Mouse (Mus musculus) kidney, postnatal 4 days (tissue): ENCODE results near the gene F5.

Experiments used
- DNase-seq, 2 experiments: peaks; one replicate each; pipeline ENCODE4 v3.0.0; 2021; ENCODE audit warnings: mixed read lengths in 2 of 2

F5 gene

DNA sequence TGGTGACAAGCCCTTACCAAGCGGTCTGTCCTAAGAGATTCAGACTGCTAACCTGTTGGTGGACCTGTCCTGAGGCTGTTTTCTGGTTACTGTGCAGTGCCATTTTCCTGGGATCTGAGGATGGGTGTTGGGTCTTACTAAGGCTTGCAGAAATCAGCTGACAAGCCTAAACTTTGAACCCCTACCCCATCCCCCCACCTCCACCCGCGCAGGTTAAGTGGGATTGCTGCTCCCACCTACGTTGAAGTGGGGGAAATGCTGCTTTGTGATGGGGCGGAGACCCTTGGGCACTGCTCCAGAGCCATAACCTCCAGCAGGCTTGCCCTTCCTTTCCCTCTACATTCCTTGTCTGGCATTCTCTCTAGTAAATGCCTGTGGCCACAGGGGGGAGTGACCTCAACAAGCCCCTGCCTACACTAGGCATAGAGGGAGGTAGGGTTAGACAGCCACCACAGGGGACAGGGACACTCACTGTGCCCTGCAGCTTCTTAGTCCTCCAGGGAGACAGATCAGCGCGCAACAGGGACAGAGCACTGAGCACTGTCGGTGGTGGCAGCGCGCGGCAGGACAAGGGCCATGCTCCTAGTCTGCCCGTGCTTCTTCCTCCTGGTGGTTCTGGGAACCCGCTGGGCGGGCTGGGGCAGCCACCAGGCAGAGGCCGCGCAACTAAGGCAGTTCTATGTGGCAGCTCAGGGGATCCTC lies at the start of gene F5:
Gene F5, plus strand, starts transcription at position 452 of the 702 bp plus-strand sequence.
- DNase-seq, result peak; percentile 22 to 28

DNA sequence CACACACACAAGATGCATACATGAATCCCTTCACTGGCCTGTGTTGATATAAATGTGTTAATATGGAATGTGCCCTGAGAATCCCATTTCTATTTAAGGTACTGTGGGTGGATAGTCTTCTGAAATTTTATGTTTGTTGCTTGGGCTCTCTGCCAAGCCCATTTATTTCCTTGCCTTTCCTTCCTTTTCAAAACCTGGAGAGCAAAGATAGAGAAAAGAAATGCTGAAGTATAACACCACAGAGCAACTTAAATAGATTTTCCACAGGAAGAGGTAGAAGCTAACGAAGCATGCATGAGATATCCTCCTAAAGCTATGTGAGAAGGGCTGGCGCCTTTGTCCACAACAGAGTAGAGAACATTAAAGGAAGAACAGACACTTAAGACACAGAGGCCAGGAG lies 41.9 kb upstream of the F5 start:
- DNase-seq, result no peak

DNA sequence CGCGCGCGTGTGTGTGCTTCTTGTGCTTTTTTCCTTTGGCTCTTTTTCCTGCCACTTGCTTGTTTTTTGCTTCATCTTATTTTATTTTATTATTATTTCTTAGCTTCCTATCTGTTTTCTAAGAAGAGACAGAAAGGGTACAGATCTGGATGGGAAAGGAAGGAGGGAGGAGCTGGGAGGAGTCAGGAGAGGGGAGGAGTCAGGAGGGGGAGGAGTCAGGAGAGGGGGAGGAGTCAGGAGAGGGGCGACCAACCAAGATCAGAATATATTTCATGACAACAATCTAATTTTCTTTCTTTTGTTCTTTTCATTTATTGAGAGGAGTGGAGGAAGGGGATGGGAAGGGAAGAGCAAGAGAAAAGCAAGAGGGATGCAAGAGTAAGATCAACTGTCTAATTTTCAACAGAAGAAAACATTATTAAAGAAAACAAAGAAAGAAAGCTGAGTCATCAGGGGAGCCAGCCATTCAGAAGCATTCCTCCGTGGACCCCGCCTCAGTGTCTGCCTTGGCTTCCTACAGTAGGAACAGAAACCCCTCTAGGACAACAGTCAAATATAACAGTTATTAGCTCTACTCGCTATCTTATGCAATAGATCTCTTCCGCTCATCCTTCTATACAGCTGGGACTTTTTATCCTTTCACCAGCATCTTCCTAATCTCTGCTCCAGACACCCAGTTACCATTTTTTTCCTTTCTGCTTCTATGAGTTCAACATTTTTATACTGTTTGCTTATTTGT lies 40.9 kb upstream of the F5 start:
- no peak for DNase-seq

DNA sequence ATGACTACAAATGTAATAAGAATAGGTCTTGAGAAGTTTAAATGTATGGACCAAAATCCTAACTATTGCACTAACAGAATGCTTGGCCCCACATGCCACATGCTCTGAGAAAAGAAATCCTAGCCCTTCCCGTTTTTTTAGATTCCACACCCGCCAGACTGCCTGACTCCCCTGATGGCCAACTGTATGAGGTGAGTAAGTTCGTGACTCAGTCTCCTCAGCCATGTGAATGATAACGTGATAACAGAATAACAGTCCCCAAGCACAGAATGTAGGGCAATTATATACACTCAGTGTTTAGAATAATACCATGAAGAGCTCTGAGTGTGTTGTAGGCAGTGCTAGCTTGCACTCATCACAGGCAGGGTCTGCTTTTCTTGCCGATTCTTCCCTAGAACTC lies 37.4 kb upstream of the F5 start:
- no peak for DNase-seq

DNA sequence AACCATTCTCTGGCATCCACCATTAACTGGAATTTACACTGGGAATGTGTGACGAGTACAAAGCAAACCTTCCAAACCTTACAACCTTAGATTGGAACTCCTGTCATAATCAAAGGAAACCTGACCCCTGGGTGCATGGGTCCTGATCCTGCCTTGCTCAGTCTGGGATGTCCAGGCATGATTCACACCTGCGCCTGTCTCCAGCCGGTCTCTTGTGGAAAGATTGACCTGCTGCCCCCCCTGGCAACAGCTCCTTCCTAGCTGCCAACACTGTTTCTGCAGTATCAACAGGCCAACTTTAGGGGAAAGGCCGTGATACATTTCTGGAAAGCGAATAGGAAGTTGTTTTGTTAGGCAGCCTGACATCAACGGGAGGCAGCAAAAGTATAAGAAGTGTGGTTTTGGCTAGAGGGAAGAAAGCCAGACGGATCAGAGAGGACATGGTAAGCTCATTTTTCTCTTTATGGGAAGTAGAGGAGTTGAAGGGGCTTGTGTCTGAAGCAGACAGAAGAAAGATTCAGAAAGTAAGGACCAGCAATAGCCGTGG lies 36.6 kb upstream of the F5 start, which contains the start of gene Selp:
Gene Selp, plus strand, starts transcription at position 318 of the 547 bp plus-strand sequence.
- peak; percentile 46 to 49 for DNase-seq

DNA sequence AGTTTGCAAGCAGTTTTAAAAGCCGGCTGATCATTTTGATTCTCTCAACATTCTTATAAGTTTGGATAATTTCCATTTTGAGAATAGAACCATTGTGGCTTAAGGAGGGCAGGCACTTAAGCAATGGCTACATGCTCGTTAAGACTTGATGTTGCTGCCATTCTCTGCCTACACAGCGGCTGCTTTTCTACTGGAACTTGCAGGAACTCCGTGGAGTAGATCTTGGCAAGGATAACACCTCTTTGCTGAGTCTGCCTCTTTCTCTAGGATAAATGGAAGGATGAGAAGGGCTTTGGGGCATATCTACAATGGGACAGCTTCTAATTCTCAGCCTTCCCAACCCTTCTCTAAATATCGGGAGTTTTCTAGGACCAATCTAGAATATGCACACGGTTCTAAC lies 36.0 kb upstream of the F5 start:
- no peak for DNase-seq

DNA sequence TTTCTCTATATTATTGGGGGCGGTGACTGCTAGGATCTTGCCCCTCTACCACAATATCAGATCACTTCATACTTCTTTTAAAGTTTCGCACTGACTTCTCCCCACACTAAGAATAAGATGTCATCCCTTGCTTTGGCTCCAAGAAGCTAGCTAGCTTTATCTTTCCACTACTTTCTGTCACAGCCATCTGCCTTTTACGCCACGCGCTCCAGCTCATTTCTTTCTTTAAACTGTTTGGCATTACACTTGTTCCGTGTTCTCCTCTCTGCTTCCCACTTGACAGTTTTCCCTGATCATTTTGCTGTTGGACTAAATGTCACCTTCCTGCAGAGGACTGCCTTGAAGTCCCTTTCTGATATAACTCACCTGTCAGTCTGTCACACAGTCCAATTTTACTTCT lies 33.8 kb upstream of the F5 start:
- DNase-seq, result no peak

DNA sequence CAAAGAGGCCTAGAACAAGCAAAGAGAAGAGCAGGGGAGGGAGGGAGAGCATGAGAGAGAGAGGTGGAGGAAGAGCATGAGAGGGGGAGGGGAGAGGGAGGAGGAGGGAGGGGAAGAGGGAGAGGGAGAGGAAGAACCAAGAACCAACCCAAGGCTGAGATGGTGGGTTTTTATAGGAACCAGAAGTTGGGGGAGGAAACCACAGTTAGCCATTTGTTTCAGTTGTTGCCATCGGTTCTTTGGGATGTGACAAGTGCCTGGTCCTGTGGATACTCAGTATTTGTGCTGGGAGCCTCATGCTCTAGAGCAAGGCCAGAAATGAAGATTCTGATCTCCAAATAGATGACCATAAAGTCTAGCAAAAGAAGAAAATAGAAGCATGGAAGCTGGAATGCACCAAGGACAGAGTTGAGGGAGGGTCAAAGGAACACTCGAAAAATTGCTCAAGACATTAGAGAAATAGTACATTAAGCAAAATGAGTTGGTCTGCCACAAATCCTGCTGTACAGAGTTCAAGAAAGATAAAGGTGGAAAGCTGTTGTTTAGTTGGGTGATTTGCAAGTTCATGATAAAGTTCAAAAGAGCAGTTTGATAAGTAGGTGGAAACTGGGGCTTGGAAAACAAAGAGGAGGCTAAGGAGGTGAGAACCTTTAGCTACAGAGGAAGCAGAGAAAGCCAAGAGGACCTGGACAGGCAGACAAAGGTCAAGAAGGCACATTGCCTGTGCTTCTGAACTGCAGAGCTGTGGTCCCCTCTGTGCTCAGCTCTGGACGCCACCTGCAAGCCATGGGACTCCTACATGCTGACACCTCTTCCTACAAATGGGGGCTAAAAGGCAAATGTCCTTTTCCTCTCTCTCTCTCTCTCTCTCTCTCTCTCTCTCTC lies 31.5 kb upstream of the F5 start:
- DNase-seq, result no peak

DNA sequence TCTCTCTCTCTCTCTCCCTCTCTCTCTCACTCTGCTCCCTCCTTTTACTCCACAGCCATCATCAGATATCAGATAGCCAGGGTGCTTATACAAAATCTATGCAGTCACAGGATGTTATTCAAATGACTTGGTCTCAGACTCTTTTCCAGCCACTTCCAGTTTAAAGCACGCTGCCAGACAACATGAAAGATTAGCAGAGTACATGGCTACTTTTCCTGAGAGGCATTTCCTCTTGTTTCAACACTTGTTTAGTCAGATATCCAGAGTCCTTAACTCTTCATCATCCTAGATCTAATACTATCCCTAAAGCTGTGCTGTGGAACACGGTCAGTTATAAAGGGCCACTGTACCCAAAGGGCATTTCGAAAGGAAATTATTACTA lies 30.9 kb upstream of the F5 start:
- DNase-seq, result no peak

DNA sequence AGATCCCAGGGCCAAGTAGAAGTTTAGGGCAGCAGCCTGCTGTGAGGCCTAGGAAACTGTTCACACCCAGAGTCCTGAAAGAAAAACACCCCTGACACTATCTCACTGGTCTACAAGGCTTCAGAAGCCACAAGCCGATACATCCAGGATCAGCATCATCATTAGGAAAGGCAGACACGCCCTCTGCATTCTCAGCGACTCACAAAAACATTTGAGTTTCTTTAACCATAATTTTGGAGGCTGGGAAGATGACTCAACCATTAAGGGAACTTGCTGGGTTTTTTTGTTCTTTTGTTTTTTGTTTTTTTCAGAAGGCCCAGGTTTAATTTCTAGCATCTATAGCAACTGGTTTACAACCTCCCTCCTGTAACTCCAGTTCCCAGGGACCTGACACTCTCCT lies 27.8 kb upstream of the F5 start:
- DNase-seq, result no peak

DNA sequence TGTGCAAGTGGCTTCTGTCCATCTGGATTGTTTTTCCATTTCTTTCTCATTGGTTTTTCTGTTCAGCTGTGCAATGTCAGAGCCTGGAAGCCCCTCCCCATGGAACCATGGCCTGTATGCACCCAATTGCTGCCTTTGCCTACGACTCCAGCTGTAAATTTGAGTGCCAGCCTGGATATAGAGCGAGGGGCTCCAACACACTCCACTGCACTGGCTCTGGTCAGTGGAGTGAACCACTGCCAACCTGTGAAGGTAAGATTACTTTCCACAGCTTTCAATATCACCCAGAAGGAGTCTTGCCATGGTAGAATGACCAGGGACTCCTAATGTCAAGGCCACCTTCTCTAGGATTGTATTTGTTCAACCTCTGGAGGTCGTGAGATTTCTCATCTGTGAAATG lies 21.6 kb upstream of the F5 start:
- DNase-seq, result no peak

DNA sequence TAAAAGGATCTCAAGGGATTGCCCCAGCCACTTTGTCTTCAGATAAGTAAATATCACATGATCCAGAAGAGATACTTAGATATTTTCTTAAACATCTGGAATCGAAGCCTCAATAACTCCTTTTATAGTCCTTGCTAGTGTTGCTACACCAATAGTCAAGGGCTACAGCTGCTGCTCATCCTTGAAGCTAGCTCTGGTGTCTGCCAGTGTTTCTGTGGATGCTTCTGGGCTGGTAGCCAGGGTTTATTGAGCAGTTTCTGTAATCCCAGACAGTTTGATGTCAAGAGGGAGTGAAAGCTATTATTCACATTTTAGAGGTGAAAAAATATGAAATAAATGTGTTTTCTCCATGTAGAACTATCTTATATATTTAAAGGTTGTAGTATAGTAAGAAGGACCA lies 19.0 kb upstream of the F5 start:
- no peak for DNase-seq

DNA sequence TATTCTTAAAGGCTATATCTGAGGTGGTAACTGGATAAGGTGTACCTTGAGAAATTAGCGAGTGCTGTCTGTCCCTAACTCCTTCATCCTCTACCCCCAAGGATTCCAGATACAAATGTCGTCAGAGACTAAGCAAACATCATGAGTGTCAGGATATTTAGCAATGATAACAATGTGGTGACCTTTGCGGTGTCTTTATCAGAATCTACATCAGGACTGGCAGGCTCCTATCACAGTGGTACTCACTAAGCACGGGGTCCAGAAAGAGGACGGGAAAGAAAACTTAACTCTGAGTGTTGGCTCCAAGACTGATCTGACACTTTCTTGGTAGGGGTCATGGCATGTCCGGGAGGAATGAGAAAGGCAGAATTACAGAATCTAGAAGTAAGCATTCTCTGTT lies 17.5 kb upstream of the F5 start:
- DNase-seq, result no peak

DNA sequence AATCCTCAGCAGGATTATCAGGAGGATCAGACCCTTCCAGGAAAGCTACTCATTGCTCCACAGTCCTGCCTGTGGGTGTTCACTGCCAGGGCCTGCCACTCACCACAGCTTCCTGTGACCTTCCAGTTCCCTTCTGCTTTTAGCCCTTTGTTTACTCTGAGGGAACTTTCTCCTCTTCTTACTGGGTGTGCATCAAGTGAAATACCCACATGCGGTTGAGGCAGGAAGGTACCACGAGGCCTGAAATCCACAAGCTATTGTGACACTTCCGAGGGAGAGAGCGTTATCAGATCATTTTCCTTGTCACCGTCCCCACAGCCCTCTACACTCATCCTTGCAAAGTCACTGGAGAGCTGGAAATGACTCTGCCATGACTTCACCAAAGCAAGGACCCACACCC lies 16.3 kb upstream of the F5 start:
- no peak for DNase-seq

DNA sequence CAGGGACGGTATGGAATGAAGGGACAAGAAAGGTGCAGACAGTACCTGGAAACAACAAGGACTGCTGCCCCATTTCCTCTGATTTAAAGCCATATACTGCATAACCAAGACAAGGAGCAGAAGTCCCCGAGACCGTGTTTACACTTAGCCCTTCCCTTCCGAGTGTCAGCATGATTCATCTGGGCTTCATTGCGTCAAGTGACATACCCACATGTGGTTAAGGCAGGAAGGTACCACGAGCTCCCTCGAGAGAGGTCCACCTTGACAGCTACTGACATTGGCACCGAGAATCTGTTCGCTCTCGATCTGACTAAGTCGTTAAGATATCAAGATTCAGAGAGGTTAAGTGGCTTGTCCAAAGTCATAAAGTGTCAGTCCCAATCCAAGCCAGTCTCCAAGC lies 15.7 kb upstream of the F5 start:
- DNase-seq, result no peak

DNA sequence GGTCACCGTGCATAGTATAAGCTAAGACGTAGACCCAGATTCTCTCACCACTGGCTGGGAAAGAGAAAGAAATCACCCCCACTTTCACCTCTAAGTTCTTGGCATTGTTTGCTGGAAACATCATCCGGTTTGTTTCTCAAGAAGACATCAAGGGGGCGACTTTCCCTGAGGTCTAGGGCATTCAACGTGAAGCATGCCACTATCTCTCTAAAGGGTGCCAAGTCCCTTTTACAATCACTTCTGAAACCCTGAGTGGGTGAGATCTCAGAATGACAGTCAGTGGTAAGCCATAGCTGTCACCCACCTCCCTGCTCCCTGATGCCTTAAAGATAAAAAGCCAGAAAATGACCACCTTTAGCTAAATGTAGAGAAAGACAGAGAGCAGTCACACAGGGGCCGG lies 15.0 kb upstream of the F5 start:
- DNase-seq, result no peak

DNA sequence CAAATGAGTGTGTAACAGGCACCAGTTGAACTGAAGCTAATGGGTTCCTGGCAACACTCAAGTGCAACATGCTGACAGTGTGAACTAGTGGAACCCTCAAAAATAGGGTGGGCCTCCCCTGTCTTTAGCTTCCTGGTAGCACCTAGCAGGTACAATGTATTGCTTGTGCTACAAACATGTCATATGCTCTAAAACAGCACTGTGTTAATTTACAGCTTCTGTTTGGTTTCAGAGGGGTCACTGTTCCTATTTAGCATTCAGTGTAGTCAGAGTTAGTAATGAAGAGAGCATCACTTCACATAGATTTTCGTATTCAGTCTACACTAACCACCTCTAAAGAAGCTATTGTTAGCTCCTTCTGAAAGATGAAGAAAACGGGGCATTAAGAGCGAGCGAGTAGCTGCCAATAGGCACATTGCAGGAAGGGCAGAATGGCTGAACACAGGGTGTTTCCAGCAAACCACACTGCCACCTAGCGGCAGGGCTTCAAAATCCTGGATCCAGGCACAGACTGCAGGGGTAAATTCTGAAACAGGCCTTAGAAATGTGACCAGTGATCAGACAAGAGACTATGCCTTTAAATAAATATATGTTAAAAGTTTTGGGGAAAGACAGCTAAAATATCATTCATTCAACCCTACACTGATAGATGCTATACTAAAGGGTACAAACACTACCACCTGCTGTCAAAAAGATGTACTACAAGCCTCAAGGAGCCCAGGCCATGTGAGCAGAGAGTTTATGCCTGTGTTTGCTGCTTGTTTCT lies 13.1 kb upstream of the F5 start:
- peak; percentile 89 to 91 for DNase-seq

DNA sequence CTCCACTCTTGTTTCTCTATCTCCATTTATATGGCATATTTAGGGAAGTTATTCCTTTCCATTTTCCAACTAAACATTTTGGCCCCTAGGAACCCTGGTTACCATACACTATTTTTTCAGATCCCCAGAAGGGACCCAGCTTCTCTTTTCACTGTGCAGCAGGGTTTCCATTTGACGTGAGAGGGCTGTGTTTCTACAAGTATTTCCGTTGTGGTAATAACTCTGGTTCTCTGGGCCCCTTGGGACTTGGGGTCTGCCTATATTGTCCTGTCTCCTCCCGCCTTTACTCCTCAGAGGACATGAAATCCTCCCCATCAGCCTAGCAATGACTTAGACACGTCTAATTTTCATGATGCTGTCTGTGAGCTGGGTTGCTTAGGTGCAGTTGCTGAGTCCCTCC lies 12.2 kb upstream of the F5 start:
- DNase-seq, result no peak

DNA sequence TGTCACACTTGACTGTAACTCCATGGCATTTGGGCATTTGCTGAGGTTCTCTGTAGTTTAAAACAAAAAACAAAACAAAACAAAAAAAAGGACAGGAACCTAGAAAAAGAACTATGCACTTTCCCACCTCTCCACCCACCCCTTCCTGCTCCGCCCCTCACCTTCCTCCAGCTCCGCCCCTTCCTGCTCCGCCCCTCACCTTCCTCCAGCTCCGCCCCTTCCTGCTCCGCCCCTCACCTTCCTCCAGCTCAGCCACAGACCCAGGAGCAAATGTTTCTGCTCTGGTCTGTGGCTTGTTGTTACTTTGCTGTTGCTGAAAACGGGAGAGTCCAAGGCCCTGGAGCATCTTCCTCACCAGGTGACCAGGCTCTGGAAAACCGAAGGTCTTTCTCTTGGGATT lies 2.6 kb upstream of the F5 start:
- no peak for DNase-seq

DNA sequence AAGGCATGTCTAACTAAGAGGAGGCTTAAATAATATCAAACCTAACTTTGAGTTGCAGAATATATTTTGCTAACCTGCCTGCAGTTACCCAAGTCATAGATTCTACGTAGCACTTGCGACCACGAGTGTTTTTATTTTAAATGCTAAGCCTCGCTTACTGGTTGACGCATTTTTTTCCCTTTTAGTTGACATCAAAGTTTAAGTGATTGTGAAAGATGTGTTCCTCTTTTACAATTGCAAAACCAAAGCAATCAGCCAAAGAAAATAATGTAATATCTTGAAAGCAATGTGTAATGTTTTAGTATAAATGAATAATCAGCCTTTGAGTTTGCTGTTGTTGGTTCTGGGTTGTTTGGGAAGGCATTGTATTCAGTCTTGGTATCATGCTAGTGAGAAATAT lies 1.2 kb downstream of the F5 start:
- DNase-seq, result no peak

DNA sequence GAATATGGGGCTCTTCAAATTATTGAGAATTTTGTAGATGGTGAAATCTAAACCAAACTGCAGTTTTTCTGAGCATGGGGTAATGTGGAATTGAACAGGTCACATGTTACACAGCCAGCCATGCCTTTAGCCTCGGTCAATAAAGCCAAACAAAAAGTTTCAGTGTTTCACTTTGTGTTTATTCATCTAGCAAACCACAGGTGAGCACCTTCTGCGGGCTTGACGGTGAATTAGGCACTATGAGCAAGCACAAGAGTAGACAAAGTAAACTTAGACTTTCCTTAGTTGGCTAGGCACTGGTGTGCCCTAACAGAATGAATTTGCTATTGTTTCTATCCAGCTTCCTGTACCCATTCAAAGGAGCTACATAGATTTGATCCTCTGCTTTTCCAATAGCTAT lies 3.3 kb downstream of the F5 start:
- DNase-seq, result no peak

DNA sequence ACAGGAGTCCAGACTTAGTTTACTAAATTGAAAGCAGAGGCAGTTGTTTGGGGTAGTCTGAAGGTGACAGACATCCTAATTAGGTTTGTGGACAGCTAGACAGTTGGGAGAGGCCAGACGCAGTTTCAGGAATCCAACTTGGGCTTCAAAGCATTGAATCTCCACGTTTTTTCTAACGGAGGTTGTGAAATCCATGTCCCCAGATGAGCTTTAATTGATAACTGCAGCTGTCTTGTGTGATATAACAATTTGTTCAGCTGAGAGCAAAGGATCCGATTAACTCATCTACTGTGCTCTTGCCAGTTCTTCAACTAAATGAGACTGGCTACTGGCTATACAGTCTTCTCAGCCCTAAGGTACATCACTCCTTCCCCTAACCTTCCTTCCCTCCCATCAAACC lies 6.9 kb downstream of the F5 start:
- DNase-seq, result no peak

DNA sequence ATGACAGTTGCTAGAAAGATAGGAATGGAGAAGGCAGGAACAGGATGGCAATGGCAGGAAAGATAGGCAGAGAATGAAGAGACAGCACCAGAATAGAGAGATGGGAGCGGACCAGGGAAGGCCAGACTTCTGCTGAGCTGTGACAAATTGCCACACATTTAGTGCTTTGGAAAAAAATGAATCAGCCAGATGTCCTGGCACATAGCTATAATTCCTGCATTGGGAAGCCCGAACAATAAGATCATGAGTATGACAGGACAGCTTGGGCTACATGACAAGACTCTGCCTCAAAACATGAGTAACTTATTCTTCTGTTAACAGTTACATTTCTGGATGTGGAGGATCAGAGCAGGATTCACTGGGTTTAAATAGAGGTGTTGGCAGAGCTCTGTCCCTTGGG lies 8.1 kb downstream of the F5 start:
- no peak for DNase-seq
